Mouse (Mus musculus) liver, postnatal 0 days (tissue): ENCODE data around the gene 4930433I11Rik. TPM values are rescaled to one million over a fixed set of nuclear protein-coding genes. Genes with fewer than 3 reads are reported as not detected.
"Not testable (repeated sequence)": the region's sequence is repeated elsewhere in the genome, so short reads cannot be mapped to it uniquely, and the experiment has no call there.

ENCODE experiments used
- ATAC-seq: fragments of 200-750 bp; cut with Nextera tagmentation; 2 replicates; pipeline ENCODE4 v1.8.0; 2017; ENCODE audit warnings: mild to moderate bottlenecking, moderate library complexity
- DNase-seq: peaks from one replicate; pipeline ENCODE4 v3.0.0-alpha.2; 2016
- H3K27ac ChIP-seq: fragments of 300-500 bp; sonication (generic); 2 replicates; pipeline ENCODE4 v1.5.1; 2014; ENCODE audit warnings: antibody characterized with exemption, moderate library complexity, mild to moderate bottlenecking, low read depth
- H3K27me3 ChIP-seq: fragments of 300-500 bp; sonication (generic); 2 replicates; pipeline ENCODE4 v1.6.1; 2014; ENCODE audit warnings: low read length, control low read depth, mixed read lengths; ENCODE audit not compliant: insufficient read depth
- H3K36me3 ChIP-seq: fragments of 300-500 bp; sonication (generic); replicated peaks from 2 replicates; pipeline ENCODE4 v1.6.1; 2014; ENCODE audit warnings: mild to moderate bottlenecking, control low read depth, low read length, moderate library complexity, mixed read lengths; ENCODE audit not compliant: insufficient read depth
- H3K4me1 ChIP-seq: fragments of 300-500 bp; sonication (generic); 2 replicates; pipeline ENCODE4 v1.6.1; 2014; ENCODE audit warnings: antibody characterized with exemption, mild to moderate bottlenecking, control low read depth; ENCODE audit not compliant: insufficient read depth
- H3K4me2 ChIP-seq: fragments of 300-500 bp; sonication (generic); 2 replicates; pipeline ENCODE4 v1.6.1; 2014; ENCODE audit warnings: low read depth, mild to moderate bottlenecking, low read length, moderate library complexity, mixed read lengths
- H3K4me3 ChIP-seq: fragments of 300-500 bp; sonication (generic); 2 replicates; pipeline ENCODE4 v1.5.1; 2014; ENCODE audit warnings: low read depth, low read length
- H3K9ac ChIP-seq: fragments of 300-500 bp; sonication (generic); replicated peaks from 2 replicates; pipeline ENCODE4 v1.6.1; 2014; ENCODE audit warnings: mild to moderate bottlenecking, moderate library complexity
- H3K9me3 ChIP-seq: fragments of 300-500 bp; sonication (generic); 2 replicates; pipeline ENCODE4 v1.6.1; 2016; ENCODE audit warnings: mild to moderate bottlenecking, control low read depth, low read length, mixed read lengths
- CTCF ChIP-seq: sonication (generic); IDR thresholded peaks from 2 replicates; pipeline ENCODE4 v1.5.1; 2016; ENCODE audit warnings: antibody characterized with exemption, low read depth
- EP300 ChIP-seq: IDR thresholded peaks from 2 replicates; pipeline ENCODE4 v1.6.1; 2016; ENCODE audit warnings: antibody characterized with exemption, low read depth, mild to moderate bottlenecking
- WGBS: fragments of 180-500 bp; shearing (Covaris S2); extraction: QIAGEN DNeasy Blood & Tissue Kit; methylation state at CpG from one replicate; pipeline ENCODE4 v1.1.7; 2014; ENCODE audit not compliant: insufficient replicate concordance; 5-methylcytosine and 5-hydroxymethylcytosine counted together
- polyA plus RNA-seq: library from polyadenylated mRNA; unstranded; fragments of >200 nt; fragmentation: Nextera tagmentation; extraction: Ambion mirVana; gene quantifications from 2 replicates; pipeline ENCODE4 v1.2.1, GENCODE M21; 2015

4930433I11Rik gene
- not detected in 2 replicates for polyA plus RNA-seq

DNA sequence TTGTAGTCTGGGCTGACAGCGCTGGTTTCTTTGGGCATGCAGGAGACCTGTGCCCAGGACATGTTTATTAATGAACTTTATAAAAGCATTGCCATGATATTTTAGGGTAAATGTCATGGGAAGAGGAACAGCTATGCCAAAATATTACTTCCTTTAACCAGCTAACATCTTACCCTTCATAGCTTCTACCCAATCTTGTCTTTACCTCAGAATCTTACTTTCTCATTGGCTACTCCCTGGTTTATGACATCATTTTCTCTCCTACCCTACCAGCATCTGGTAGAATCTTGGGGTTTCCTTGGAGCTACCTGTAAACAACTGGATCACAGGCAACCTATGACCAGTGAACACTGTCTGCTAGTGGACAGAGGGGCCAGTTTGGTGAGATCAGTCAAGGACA is at the start of gene 4930433I11Rik:
Gene 4930433I11Rik (plus strand): TSS at position 301 of the 400 bp plus-strand sequence.
- H3K4me1 ChIP-seq = no peaks in the 10 kb centered on the region
- no peaks in the 10 kb centered on the region for H3K9me3 ChIP-seq
- DNase-seq = no peak
- H3K4me2 ChIP-seq = no peak within 1 kb of the TSS
- no peaks in the 10 kb centered on the region for H3K36me3 ChIP-seq
- no peak within 1 kb of the TSS for H3K4me3 ChIP-seq
- H3K27me3 ChIP-seq = no peaks in the 10 kb centered on the region
- no peak within 1 kb of the TSS for H3K9ac ChIP-seq
- no peak for ATAC-seq
- WGBS = 83% methylated on average over 1 of the region's 1 CpGs
- no peak within 1 kb of the TSS for H3K27ac ChIP-seq
- TF ChIP-seq CTCF (no peak), EP300 (no peak)

DNA sequence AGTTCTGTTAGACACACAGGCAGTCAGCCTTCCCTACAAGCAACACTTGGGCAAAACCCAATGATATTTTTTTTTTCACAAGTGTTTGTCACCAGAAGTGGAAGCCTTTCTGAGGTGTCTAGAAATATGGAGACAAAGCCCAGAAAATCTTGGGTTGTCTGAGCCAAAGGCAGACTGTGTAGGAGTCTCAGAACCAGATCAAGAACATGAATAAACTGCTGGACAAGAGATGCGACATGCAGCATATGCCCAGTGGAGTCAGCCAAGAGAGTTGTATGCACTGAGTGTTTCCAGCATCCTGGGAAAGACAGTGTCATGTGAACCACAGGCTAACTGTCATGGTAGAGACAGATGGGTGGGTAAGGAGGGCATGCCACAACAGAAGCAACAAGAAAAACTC is 48.0 kb upstream of the 4930433I11Rik start:
- Histone ChIP-seq H3K4me1 (no peaks in the 10 kb centered on the region), H3K4me2 (no peak overlapping the region), H3K27ac (no peak overlapping the region), H3K9me3 (no peaks in the 10 kb centered on the region; the same call in 1 of the 2 replicates), H3K36me3 (no peaks in the 10 kb centered on the region), H3K27me3 (no peaks in the 10 kb centered on the region), H3K9ac (no peak overlapping the region), H3K4me3 (no peak overlapping the region)
- WGBS = 81% methylated on average over 1 of the region's 1 CpGs
- ATAC-seq (no peak), DNase-seq (no peak)
- TF ChIP-seq CTCF = no peak
- no peak for TF ChIP-seq EP300

DNA sequence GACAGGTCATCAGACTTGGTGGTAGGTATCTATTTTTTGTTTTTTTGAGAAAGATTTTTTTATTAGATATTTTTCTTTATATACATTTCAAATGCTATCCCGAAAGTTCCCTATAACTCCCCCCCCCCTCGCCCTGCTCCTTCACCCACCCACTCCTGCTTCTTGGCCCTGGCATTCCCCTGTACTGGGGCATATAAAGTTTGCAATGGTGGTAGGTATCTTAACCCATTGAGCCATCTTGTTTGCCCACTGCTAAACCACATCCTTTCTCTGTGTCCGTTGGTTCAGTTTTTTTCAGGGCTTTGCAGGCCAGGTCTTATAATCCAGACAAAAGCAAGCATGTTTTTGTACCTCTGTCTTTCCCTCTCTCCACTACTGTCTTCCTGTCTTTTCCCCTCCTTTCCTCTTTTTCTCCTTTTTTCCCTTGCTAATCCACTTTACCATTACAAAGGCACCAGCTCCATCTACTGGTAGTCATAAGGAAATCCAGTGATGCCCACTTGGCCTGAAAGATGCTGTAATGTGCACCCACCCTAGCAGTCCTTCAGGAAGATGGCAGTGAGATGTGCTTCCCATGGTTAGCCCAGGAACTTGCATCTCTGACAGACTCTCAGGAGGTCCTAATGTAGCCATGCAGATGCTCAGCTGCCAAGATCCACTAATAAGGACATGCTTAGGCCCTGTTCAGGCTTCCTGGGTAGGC is 45.0 kb upstream of the 4930433I11Rik start:
- H3K9me3 ChIP-seq = no peaks in the 10 kb centered on the region
- no peak overlapping the region for H3K9ac ChIP-seq
- no peak for ATAC-seq
- H3K27me3 ChIP-seq = no peaks in the 10 kb centered on the region
- no peaks in the 10 kb centered on the region for H3K36me3 ChIP-seq
- DNase-seq = no peak
- H3K4me3 ChIP-seq = no peak overlapping the region
- 47% methylated on average over 3 of the region's 3 CpGs for WGBS
- TF ChIP-seq CTCF = peak; percentile 30; the same call in 1 of the 2 replicates
- TF ChIP-seq EP300 = no peak
- no peak overlapping the region for H3K4me2 ChIP-seq
- H3K4me1 ChIP-seq = no peaks in the 10 kb centered on the region
- H3K27ac ChIP-seq = no peak overlapping the region

DNA sequence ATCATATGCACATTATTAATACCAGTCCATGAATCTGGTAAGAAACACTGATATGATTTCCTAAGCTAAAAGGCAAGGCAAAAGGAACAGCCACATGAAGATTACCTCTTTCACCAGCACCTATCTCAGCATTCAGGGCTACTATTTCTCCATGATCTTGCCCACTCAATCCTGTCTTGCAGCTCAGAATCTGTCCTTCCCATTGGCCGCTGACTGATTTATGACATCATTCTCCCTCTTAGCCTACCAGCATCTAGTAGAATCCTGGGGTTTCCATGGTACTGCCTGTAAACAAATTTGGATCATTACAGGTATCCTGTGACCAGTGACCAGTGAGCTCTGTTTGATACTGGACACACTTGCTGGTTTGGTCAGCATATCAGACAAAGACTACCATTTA is 45.1 kb downstream of the 4930433I11Rik start, which contains the start of gene Gm4884:
Gene Gm4884 (plus strand): TSS at position 301 of the 400 bp plus-strand sequence.
- 76% methylated on average over 1 of the region's 1 CpGs for WGBS
- not testable (repeated sequence) for H3K9ac ChIP-seq, H3K4me1 ChIP-seq, H3K36me3 ChIP-seq, H3K27ac ChIP-seq, DNase-seq, H3K9me3 ChIP-seq, H3K27me3 ChIP-seq, H3K4me2 ChIP-seq, H3K4me3 ChIP-seq, ATAC-seq

DNA sequence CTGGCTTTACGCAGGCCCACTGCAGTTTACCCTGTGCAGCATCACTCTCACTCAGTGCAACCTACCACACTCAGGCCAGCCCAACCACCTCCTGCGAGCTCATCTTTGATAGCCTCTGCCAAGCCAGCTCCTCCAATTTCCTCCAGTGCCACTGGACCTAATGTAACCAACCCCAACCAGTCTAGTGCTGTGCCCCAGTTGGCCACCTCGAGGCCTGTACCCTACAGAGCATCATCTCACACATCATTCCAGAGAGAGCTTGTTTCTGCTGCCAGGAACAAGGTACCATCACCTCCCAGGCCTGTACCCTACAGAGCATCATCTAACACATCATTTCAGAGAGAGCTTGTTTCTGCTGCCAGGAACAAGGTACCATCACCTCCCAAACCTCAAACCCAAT is 56.7 kb downstream of the 4930433I11Rik start:
- H3K9me3 ChIP-seq, ATAC-seq, H3K4me2 ChIP-seq, H3K4me3 ChIP-seq, DNase-seq, H3K36me3 ChIP-seq, H3K27ac ChIP-seq, H3K27me3 ChIP-seq, H3K9ac ChIP-seq, H3K4me1 ChIP-seq: not testable (repeated sequence)
- 49% methylated on average over 3 of the region's 3 CpGs for whole genome bisulfite sequencing

Other genes starting within 250 kb of the 4930433I11Rik start
- 0.14 TPM in 1 of 2 replicates, not detected in the other for gene Vstm2b, start 89.2 kb upstream of the 4930433I11Rik start, polyA plus RNA-seq
- gene Gm4884, start 45.2 kb downstream of the 4930433I11Rik start, polyA plus RNA-seq = not detected in 2 replicates
- gene Gm5592, start 166.3 kb downstream of the 4930433I11Rik start, polyA plus RNA-seq = not detected in 2 replicates